ENCODE assay signal across 8 mouse cellular contexts in genomic region chr1:178368121-178368520, GRCm38 (mm10). TPM values are rescaled to one million over a fixed set of nuclear protein-coding genes. Genes with fewer than 3 reads are reported as not detected.
A peak's percentile ranks its signal among the peaks of the same experiment; 100 is the strongest.
DNase-seq lines count a peak whose midpoint lies in the region; ATAC-seq and TF ChIP-seq lines count a peak whose summit lies in the region.

No protein-coding gene starts in this region.

- peak overlapping the region; percentile 74 for H3K9ac ChIP-seq in heart, embryonic 14.5 days (ENCODE audit: low read length)
- H3K9ac ChIP-seq in ES-Bruce4 (ENCODE audit: low read depth, poor library complexity, severe bottlenecking), result peak overlapping the region; percentile 61
- no peak overlapping the region for H3K9ac ChIP-seq in liver, embryonic 12.5 days

- peak overlapping the region; percentile 90 to 98 for H3K27ac ChIP-seq in heart, embryonic 14.5 days (replicated peaks in 1 of 2; ENCODE audit: control insufficient read depth in 1 of 2, insufficient read depth in 1 of 2, low read depth in 2 of 2, low read length in 2 of 2)
- H3K27ac ChIP-seq in ES-Bruce4 (ENCODE audit: insufficient read depth, low read length), result no peak overlapping the region
- H3K27ac ChIP-seq in bone marrow macrophage, adult 2 months (ENCODE audit: insufficient read depth, low read depth, low read length), result peak overlapping the region; percentile 75; the same call in 1 of the 2 replicates
- H3K27ac ChIP-seq in liver, embryonic 12.5 days, result peak overlapping the region; percentile 83; the same call in 1 of the 2 replicates

- intact Hi-C loops in heart, postnatal 25 days (cut with DNase I), result loop anchor here (2.0 to 10.0 kb wide), 3 partner anchors 39 to 77 kb away; partner anchors contain the start of genes Cox20 and Efcab2

- H3K36me3 ChIP-seq in heart, embryonic 14.5 days (ENCODE audit: control insufficient read depth, insufficient read depth, low read length), result no peaks in the 10 kb centered on the region
- no peaks in the 10 kb centered on the region for H3K36me3 ChIP-seq in ES-Bruce4 (ENCODE audit: control insufficient read depth, insufficient read depth, low read length, poor library complexity, severe bottlenecking)
- no peaks in the 10 kb centered on the region for H3K36me3 ChIP-seq in liver, embryonic 12.5 days

- peak overlapping the region; percentile 82 for H3K4me2 ChIP-seq in heart, embryonic 14.5 days (ENCODE audit: low read length)
- peak overlapping the region; percentile 80 for H3K4me2 ChIP-seq in liver, embryonic 12.5 days

- H3K9me3 ChIP-seq in heart, embryonic 14.5 days (ENCODE audit: control insufficient read depth, low read length), result no peaks in the 10 kb centered on the region
- no peaks in the 10 kb centered on the region for H3K9me3 ChIP-seq in ES-Bruce4 (replicated peaks; ENCODE audit: control insufficient read depth, insufficient read depth, low read length, poor library complexity, severe bottlenecking)
- no peaks in the 10 kb centered on the region for H3K9me3 ChIP-seq in liver, embryonic 12.5 days (replicated peaks)

- WGBS in heart, embryonic 14.5 days, result 62% methylated on average over 6 of the region's 6 CpGs
- WGBS in liver, embryonic 12.5 days (ENCODE audit: insufficient replicate concordance), result 79% methylated on average over 6 of the region's 6 CpGs

- no peak for DNase-seq in heart, postnatal 25 days (ENCODE audit: low spot score)
- DNase-seq in ovary, postnatal 10 days (ENCODE audit: low spot score), result no peak
- no peak for DNase-seq in thymus, adult 18-20 months
- DNase-seq in thymus, postnatal 10 days (ENCODE audit: low spot score in 2 of 2), result no peak

- H3K27me3 ChIP-seq in heart, embryonic 14.5 days (ENCODE audit: control insufficient read depth, insufficient read depth, low read length), result no peaks in the 10 kb centered on the region
- no peaks in the 10 kb centered on the region for H3K27me3 ChIP-seq in ES-Bruce4 (ENCODE audit: control insufficient read depth, insufficient read depth, low read length, poor library complexity, severe bottlenecking)
- H3K27me3 ChIP-seq in liver, embryonic 12.5 days (replicated peaks), result no peaks in the 10 kb centered on the region

- TF ChIP-seq CTCF in ES-Bruce4 (IDR thresholded peaks at IDR 0.05; ENCODE audit: low read depth, low read length), result no peak
- no peak for TF ChIP-seq CTCF in bone marrow macrophage, adult 2 months (IDR thresholded peaks at IDR 0.05; ENCODE audit: low read depth, low read length)

- ATAC-seq in heart, embryonic 14.5 days (ENCODE audit: insufficient number of reproducible peaks, insufficient read depth, low FRiP score, low read depth), result no peak
- no peak for ATAC-seq in liver, embryonic 12.5 days

- no peak for TF ChIP-seq POLR2A in ES-Bruce4 (IDR thresholded peaks at IDR 0.05; ENCODE audit: insufficient read depth, low read length)
- no peak for TF ChIP-seq POLR2A in bone marrow macrophage, adult 2 months (IDR thresholded peaks at IDR 0.05; ENCODE audit: borderline replicate concordance, low read depth, low read length)

- H3K4me1 ChIP-seq in heart, embryonic 14.5 days (ENCODE audit: control insufficient read depth in 2 of 2, insufficient read depth in 2 of 2, low read length in 2 of 2), result peaks cover 4 to 17% of the 10 kb centered on the region in 2 experiments; a peak in 3 of 4 replicates
- H3K4me1 ChIP-seq in ES-Bruce4 (ENCODE audit: control insufficient read depth, insufficient read depth, low read length), result no peaks in the 10 kb centered on the region
- H3K4me1 ChIP-seq in bone marrow macrophage, adult 2 months (ENCODE audit: control insufficient read depth, insufficient read depth, low read length), result peaks cover 14% of the 10 kb centered on the region
- peaks cover 40% of the 10 kb centered on the region for H3K4me1 ChIP-seq in liver, embryonic 12.5 days

- H3K4me3 ChIP-seq in heart, embryonic 14.5 days (ENCODE audit: control insufficient read depth in 1 of 2, insufficient read depth in 1 of 2, low read depth in 1 of 2, low read length in 2 of 2), result no peak overlapping the region
- no peak overlapping the region for H3K4me3 ChIP-seq in ES-Bruce4 (ENCODE audit: low read depth, low read length)
- no peak overlapping the region for H3K4me3 ChIP-seq in bone marrow macrophage, adult 2 months (ENCODE audit: insufficient read depth, low read length)
- H3K4me3 ChIP-seq in liver, embryonic 12.5 days, result peak overlapping the region; percentile 64; the same call in 1 of the 2 replicates

- TF ChIP-seq EP300 in ES-Bruce4 (IDR thresholded peaks at IDR 0.05; ENCODE audit: insufficient read depth, low read depth, low read length), result no peak

RNA-seq across cellular contexts. Expression of gene Hnrnpu, which starts 30.5 kb away (rescaled TPM):
- 294 and 316 TPM in 2 replicates for polyA plus RNA-seq in heart, embryonic 14.5 days (2014; fragmentation: Nextera tagmentation; extraction: Ambion mirVana)
- total RNA-seq in heart, postnatal 25 days (2021), result 100 to 1,000 TPM; 158 to 184 TPM
- polyA plus RNA-seq in ES-Bruce4 (2011; ENCODE audit: insufficient read depth, insufficient read length, low read depth, missing spikeins), result 1,120 and 1,155 TPM in 2 replicates
- 534 and 556 TPM in 2 replicates for polyA plus RNA-seq in bone marrow macrophage, adult 2 months (2012; ENCODE audit: insufficient read depth, insufficient read length, missing spikeins)
- 556 and 569 TPM in 2 replicates for polyA plus RNA-seq in liver, embryonic 12.5 days (2016; fragmentation: Nextera tagmentation; extraction: Ambion mirVana)

RNA-seq across cellular contexts. Expression of gene Efcab2, which starts 37.8 kb away (rescaled TPM):
- 16.6 and 17.5 TPM in 2 replicates for polyA plus RNA-seq in heart, embryonic 14.5 days (2014; fragmentation: Nextera tagmentation; extraction: Ambion mirVana)
- total RNA-seq in heart, postnatal 25 days (2021), result 10 to 100 TPM; 71.8 to 80.5 TPM
- 5.6 and 9.0 TPM in 2 replicates for polyA plus RNA-seq in ES-Bruce4 (2011; ENCODE audit: insufficient read depth, insufficient read length, low read depth, missing spikeins)
- polyA plus RNA-seq in bone marrow macrophage, adult 2 months (2012; ENCODE audit: insufficient read depth, insufficient read length, missing spikeins), result 1.7 and 4.1 TPM in 2 replicates
- 4.6 and 5.2 TPM in 2 replicates for polyA plus RNA-seq in liver, embryonic 12.5 days (2016; fragmentation: Nextera tagmentation; extraction: Ambion mirVana)

RNA-seq across cellular contexts. Expression of gene Cox20, which starts 49.2 kb away (rescaled TPM):
- polyA plus RNA-seq in heart, embryonic 14.5 days (2014; fragmentation: Nextera tagmentation; extraction: Ambion mirVana), result 268 and 299 TPM in 2 replicates
- 100 to 1,000 TPM; 103 to 125 TPM for total RNA-seq in heart, postnatal 25 days (2021)
- polyA plus RNA-seq in ES-Bruce4 (2011; ENCODE audit: insufficient read depth, insufficient read length, low read depth, missing spikeins), result 26.5 and 27.7 TPM in 2 replicates
- 73.7 and 80.6 TPM in 2 replicates for polyA plus RNA-seq in bone marrow macrophage, adult 2 months (2012; ENCODE audit: insufficient read depth, insufficient read length, missing spikeins)
- polyA plus RNA-seq in liver, embryonic 12.5 days (2016; fragmentation: Nextera tagmentation; extraction: Ambion mirVana), result 103 and 110 TPM in 2 replicates
